Comparison of ENCODE assay signal across 8 mouse cellular contexts in the genomic region with DNA sequence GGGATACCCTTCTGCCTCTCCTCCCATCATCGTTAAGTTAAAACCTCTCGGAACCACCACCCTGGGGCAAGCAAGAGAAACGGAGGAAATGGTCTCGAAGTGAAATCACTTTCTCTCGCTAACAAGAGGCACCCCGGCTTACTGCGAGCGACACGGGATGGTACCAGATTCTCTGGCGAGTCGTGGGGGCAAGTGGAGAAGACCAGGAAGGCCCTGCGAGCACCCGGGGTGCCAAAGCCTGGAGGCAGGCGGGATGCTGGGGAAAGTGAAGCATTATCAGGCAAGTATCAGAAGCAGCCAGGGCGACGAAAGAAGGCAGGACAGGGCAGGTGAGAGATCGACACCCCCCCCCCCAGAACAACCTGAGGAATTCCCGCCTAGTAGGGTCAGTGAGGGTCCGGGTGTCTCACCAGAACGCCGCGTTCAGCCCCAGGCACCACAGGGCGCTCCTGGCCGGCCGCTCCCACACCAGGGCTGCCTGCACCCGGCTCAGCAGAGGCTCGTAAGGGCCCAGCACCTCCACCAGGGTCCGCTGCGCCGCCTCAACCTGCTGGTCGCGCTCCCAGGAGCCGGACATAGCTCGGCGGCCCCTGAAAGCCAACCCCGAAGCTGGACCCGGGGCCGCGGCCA. TPM values are rescaled to one million over a fixed set of nuclear protein-coding genes. Genes with fewer than 3 reads are reported as not detected.
A peak's percentile ranks its signal among the peaks of the same experiment; 100 is the strongest.
DNase-seq lines count a peak whose midpoint lies in the region; ATAC-seq and TF ChIP-seq lines count a peak whose summit lies in the region.

No protein-coding gene starts in this region.

- no peaks in the 10 kb centered on the region for H3K36me3 ChIP-seq in testis, adult 2 months (ENCODE audit: control insufficient read depth, insufficient read depth, low read length)
- peaks cover 26% of the 10 kb centered on the region for H3K36me3 ChIP-seq in intestine, embryonic 14.5 days (ENCODE audit: control insufficient read depth, insufficient read depth, low read length)
- H3K36me3 ChIP-seq in midbrain, embryonic 14.5 days (ENCODE audit: control insufficient read depth, insufficient read depth, low read length): peaks cover 18% of the 10 kb centered on the region

- H3K9ac ChIP-seq in intestine, embryonic 14.5 days (ENCODE audit: low read length): peak overlapping the region; percentile 73
- peak overlapping the region; percentile 88 for H3K9ac ChIP-seq in midbrain, embryonic 14.5 days (replicated peaks; ENCODE audit: low read length)

- peak overlapping the region; percentile 89 for H3K4me3 ChIP-seq in testis, adult 2 months (ENCODE audit: control insufficient read depth, low read depth, low read length)
- H3K4me3 ChIP-seq in intestine, embryonic 14.5 days (ENCODE audit: low read depth, low read length): peak overlapping the region; percentile 95
- H3K4me3 ChIP-seq in midbrain, embryonic 14.5 days (replicated peaks; ENCODE audit: low read depth, low read length): peak overlapping the region; percentile 88

- 1% methylated on average over 39 of the region's 39 CpGs for WGBS in intestine, embryonic 14.5 days
- WGBS in midbrain, embryonic 14.5 days: under 1% methylated on average over 39 of the region's 39 CpGs

- H3K9me3 ChIP-seq in intestine, embryonic 14.5 days (ENCODE audit: control insufficient read depth, low read length): no peaks in the 10 kb centered on the region
- no peaks in the 10 kb centered on the region for H3K9me3 ChIP-seq in midbrain, embryonic 14.5 days (ENCODE audit: control insufficient read depth, low read length)

- peaks cover 7% of the 10 kb centered on the region for H3K4me1 ChIP-seq in testis, adult 2 months (ENCODE audit: control insufficient read depth, insufficient read depth, low read length)
- H3K4me1 ChIP-seq in intestine, embryonic 14.5 days (replicated peaks; ENCODE audit: control insufficient read depth, insufficient read depth, low read length): peaks cover 20% of the 10 kb centered on the region
- peaks cover 20% of the 10 kb centered on the region for H3K4me1 ChIP-seq in midbrain, embryonic 14.5 days (ENCODE audit: control insufficient read depth, insufficient read depth, low read length)

- peak overlapping the region; percentile 94 for H3K4me2 ChIP-seq in intestine, embryonic 14.5 days (ENCODE audit: low read length)
- H3K4me2 ChIP-seq in midbrain, embryonic 14.5 days (ENCODE audit: low read length): peak overlapping the region; percentile 96

- H3K27ac ChIP-seq in testis, adult 2 months (ENCODE audit: control insufficient read depth, insufficient read depth, low read depth, low read length): peak overlapping the region; percentile 71
- H3K27ac ChIP-seq in intestine, embryonic 14.5 days (ENCODE audit: low read depth): peak overlapping the region; percentile 24
- H3K27ac ChIP-seq in midbrain, embryonic 14.5 days (replicated peaks; ENCODE audit: low read depth, low read length): peak overlapping the region; percentile 91

- ATAC-seq in intestine, embryonic 14.5 days (replicated peaks; ENCODE audit: low FRiP score, low TSS enrichment, low read depth): peak; percentile 79
- ATAC-seq in midbrain, embryonic 14.5 days (ENCODE audit: low FRiP score, low TSS enrichment): peak; percentile 77

- TF ChIP-seq CTCF in testis, adult 2 months (IDR thresholded peaks at IDR 0.05; ENCODE audit: control insufficient read depth, insufficient read depth, insufficient replicate concordance, low read depth, low read length): no peak

- TF ChIP-seq POLR2A in testis, adult 2 months (IDR thresholded peaks at IDR 0.05; ENCODE audit: control insufficient read depth, low read depth, low read length): no peak

- peak; percentile 27 for DNase-seq in cerebellum, adult 11-12 months
- no peak for DNase-seq in cerebellum, adult 9-11 months
- DNase-seq in testis, postnatal 10 days (ENCODE audit: low spot score): no peak
- DNase-seq in intestine, embryonic 14.5 days (ENCODE audit: low spot score): peak; percentile 60
- DNase-seq in midbrain, embryonic 14.5 days: no peak
- no peak for DNase-seq in frontal cortex, adult 2 months (ENCODE audit: extremely low spot score in 1 of 2, low spot score in 1 of 2)
- DNase-seq in layer of hippocampus, adult 9-11 months: no peak

- no peaks in the 10 kb centered on the region for H3K27me3 ChIP-seq in testis, adult 2 months (ENCODE audit: control insufficient read depth, insufficient read depth, low read length)
- no peaks in the 10 kb centered on the region for H3K27me3 ChIP-seq in intestine, embryonic 14.5 days (replicated peaks; ENCODE audit: control insufficient read depth, insufficient read depth, low read length)
- no peaks in the 10 kb centered on the region for H3K27me3 ChIP-seq in midbrain, embryonic 14.5 days (ENCODE audit: control insufficient read depth, insufficient read depth, low read length)

RNA-seq across cellular contexts. Expression of gene Retreg3, which starts 0.4 kb away (rescaled TPM):
- polyA plus RNA-seq in testis, adult 2 months (2012; rRNA removed): 51.5 and 53.8 TPM in 2 replicates
- polyA plus RNA-seq in intestine, embryonic 14.5 days (2014; fragmentation: Nextera tagmentation; extraction: Ambion mirVana): 7.2 and 8.0 TPM in 2 replicates
- 13.1 and 26.0 TPM in 2 replicates for polyA plus RNA-seq in midbrain, embryonic 14.5 days (2014; fragmentation: Nextera tagmentation; extraction: Ambion mirVana)
- polyA plus RNA-seq in frontal cortex, adult 2 months (2012; rRNA removed): 66.2 and 66.5 TPM in 2 replicates

RNA-seq across cellular contexts. Expression of gene Tubg1, which starts 0.5 kb away (rescaled TPM):
- 22.4 and 27.3 TPM in 2 replicates for polyA plus RNA-seq in testis, adult 2 months (2012; rRNA removed)
- 71.2 and 73.8 TPM in 2 replicates for polyA plus RNA-seq in intestine, embryonic 14.5 days (2014; fragmentation: Nextera tagmentation; extraction: Ambion mirVana)
- 73.3 and 75.5 TPM in 2 replicates for polyA plus RNA-seq in midbrain, embryonic 14.5 days (2014; fragmentation: Nextera tagmentation; extraction: Ambion mirVana)
- 21.5 and 24.7 TPM in 2 replicates for polyA plus RNA-seq in frontal cortex, adult 2 months (2012; rRNA removed)

RNA-seq across cellular contexts. Expression of gene Psmc3ip, which starts 24.0 kb away (rescaled TPM):
- polyA plus RNA-seq in testis, adult 2 months (2012; rRNA removed): 77.6 and 77.9 TPM in 2 replicates
- polyA plus RNA-seq in intestine, embryonic 14.5 days (2014; fragmentation: Nextera tagmentation; extraction: Ambion mirVana): 29.1 and 38.1 TPM in 2 replicates
- 19.2 and 19.6 TPM in 2 replicates for polyA plus RNA-seq in midbrain, embryonic 14.5 days (2014; fragmentation: Nextera tagmentation; extraction: Ambion mirVana)
- 5.6 and 7.8 TPM in 2 replicates for polyA plus RNA-seq in frontal cortex, adult 2 months (2012; rRNA removed)

RNA-seq across cellular contexts. Expression of gene Mlx, which starts 32.2 kb away (rescaled TPM):
- 6.4 and 6.7 TPM in 2 replicates for polyA plus RNA-seq in testis, adult 2 months (2012; rRNA removed)
- 43.6 and 48.0 TPM in 2 replicates for polyA plus RNA-seq in intestine, embryonic 14.5 days (2014; fragmentation: Nextera tagmentation; extraction: Ambion mirVana)
- polyA plus RNA-seq in midbrain, embryonic 14.5 days (2014; fragmentation: Nextera tagmentation; extraction: Ambion mirVana): 92.9 and 100 TPM in 2 replicates
- 52.0 and 56.0 TPM in 2 replicates for polyA plus RNA-seq in frontal cortex, adult 2 months (2012; rRNA removed)

RNA-seq across cellular contexts. Expression of gene Tubg2, which starts 36.5 kb away (rescaled TPM):
- 1.6 and 1.9 TPM in 2 replicates for polyA plus RNA-seq in testis, adult 2 months (2012; rRNA removed)
- 5.8 and 7.4 TPM in 2 replicates for polyA plus RNA-seq in intestine, embryonic 14.5 days (2014; fragmentation: Nextera tagmentation; extraction: Ambion mirVana)
- polyA plus RNA-seq in midbrain, embryonic 14.5 days (2014; fragmentation: Nextera tagmentation; extraction: Ambion mirVana): 42.2 and 56.0 TPM in 2 replicates
- polyA plus RNA-seq in frontal cortex, adult 2 months (2012; rRNA removed): 56.4 and 58.0 TPM in 2 replicates

Comparison
In these comparisons a context has a peak if more than half of its experiments do, and no peak if none do; other contexts are left out.
1. DNase-seq: peak in cerebellum, adult 11-12 months (single experiment) and intestine, embryonic 14.5 days (single experiment); none in cerebellum, adult 9-11 months (single experiment), testis, postnatal 10 days (single experiment), midbrain, embryonic 14.5 days (single experiment), frontal cortex, adult 2 months (0 of 2) and layer of hippocampus, adult 9-11 months (single experiment).
2. H3K27ac ChIP-seq: peak in every context shown above with its lines; median percentile 91 in midbrain, embryonic 14.5 days; 71 in testis, adult 2 months; 24 in intestine, embryonic 14.5 days.
3. Peak in every context shown above with its lines, with median percentiles within 50 percentile points of each other: H3K4me3 ChIP-seq.